Mouse (Mus musculus): ENCODE measurements around the gene Chrnd. TPM values are rescaled to one million over a fixed set of nuclear protein-coding genes. Genes with fewer than 3 reads are reported as not detected.
A peak's percentile ranks its signal among the peaks of the same experiment; 100 is the strongest.

Gene Chrnd
- total and polyA plus RNA-seq, 3 experiments: not detected

DNA sequence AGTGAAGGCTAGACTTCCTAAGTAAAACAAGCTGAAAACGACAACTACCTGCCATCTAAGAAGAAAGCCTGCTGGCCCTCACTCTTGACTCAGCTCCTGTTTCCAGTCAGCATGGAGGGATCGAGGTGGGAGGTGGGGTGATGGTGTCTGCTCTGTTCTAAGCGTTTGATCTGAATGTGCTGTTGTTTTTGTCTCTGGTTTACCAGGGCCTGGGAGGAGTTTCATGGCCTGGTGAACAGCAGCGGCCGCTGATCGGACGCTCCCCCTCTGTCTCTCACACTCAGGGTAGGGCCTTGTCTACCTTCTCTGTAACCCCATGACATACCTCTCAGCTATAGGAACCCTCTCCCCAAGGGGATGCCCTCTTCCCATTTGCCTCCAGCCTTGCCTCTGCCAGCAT is 41.8 kb downstream of the Chrnd start:
- peaks cover 98% of the 10 kb centered on the region for H3K36me3 ChIP-seq (replicated peaks)
- no peak overlapping the region for H3K4me3 ChIP-seq (ENCODE audit: low read depth, low read length)
- TF ChIP-seq CTCF (IDR thresholded peaks at IDR 0.05; ENCODE audit: low read depth, low read length): no peak
- no peak for TF ChIP-seq GATA1 (IDR thresholded peaks at IDR 0.05; ENCODE audit: borderline replicate concordance, low read length)
- ATAC-seq (ENCODE audit: extremely low read depth, insufficient number of reproducible peaks, low FRiP score, poor library complexity, severe bottlenecking) (no peak), DNase-seq (ENCODE audit: low spot score) (no peak)
- no peaks in the 10 kb centered on the region for H3K27me3 ChIP-seq (ENCODE audit: insufficient read depth, low read length)
- H3K4me1 ChIP-seq (ENCODE audit: insufficient read depth, low read depth, low read length): peaks cover 17% of the 10 kb centered on the region
- H3K9me3 ChIP-seq (replicated peaks): no peaks in the 10 kb centered on the region

DNA sequence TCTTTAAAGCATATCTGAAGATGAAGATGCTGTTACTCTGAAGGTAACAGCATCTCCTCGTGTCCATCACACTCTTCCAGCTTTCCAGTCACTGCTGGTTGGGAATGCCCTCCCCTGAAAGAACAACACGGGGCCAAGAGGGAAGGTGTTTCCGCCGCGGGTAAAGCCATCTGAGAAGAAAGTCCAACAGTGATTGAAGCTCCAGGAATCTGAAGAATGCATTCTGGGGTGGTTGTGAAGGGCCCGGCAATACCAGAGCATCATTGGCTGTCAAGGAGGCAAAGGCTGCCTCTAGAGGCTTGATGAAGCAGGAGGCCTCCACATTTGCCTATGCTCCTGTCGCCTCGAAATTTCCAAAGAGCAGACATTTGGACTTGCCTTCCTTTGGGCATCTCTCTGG is 48.6 kb downstream of the Chrnd start:
- Histone ChIP-seq H3K27me3 (ENCODE audit: insufficient read depth, low read length) (no peaks in the 10 kb centered on the region), H3K4me3 (ENCODE audit: low read depth, low read length) (no peak overlapping the region), H3K36me3 (replicated peaks) (peaks cover 58% of the 10 kb centered on the region), H3K9me3 (replicated peaks) (no peaks in the 10 kb centered on the region), H3K4me1 (ENCODE audit: insufficient read depth, low read depth, low read length) (no peaks in the 10 kb centered on the region)
- no peak for ATAC-seq (ENCODE audit: extremely low read depth, insufficient number of reproducible peaks, low FRiP score, poor library complexity, severe bottlenecking)
- no peak for DNase-seq (ENCODE audit: low spot score)
- no peak for TF ChIP-seq TAL1 (conservative IDR thresholded peaks at IDR 0.05; ENCODE audit: low read depth, low read length)
- TF ChIP-seq CTCF (IDR thresholded peaks at IDR 0.05; ENCODE audit: low read depth, low read length): no peak
- no peak for TF ChIP-seq POLR2AphosphoS5 (IDR thresholded peaks at IDR 0.05; ENCODE audit: insufficient replicate concordance, low read depth, low read length)
- no peak for TF ChIP-seq GATA1 (IDR thresholded peaks at IDR 0.05; ENCODE audit: borderline replicate concordance, low read length)
- no peak for TF ChIP-seq GATA2 (IDR thresholded peaks at IDR 0.05; ENCODE audit: borderline replicate concordance, low read depth, low read length)

DNA sequence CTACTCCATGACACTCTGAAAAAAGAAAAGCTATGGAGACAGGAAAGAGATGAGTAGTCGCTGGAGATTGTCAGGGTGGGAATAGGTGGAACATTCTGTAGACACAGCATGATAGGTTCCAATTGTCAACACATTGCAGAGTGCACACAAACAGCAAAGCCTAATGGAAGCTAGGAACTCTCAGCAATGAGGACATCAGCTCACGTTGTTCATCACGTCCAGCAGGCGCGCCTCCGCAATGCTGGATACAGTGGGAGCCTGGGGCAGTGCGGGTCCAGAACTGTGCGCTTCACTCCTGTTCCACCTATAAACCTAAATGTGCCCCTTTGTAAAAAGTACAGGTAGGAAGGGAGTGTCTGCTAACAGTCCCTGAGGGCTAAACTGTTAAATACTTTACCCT is 52.6 kb downstream of the Chrnd start:
- Histone ChIP-seq H3K27me3 (ENCODE audit: insufficient read depth, low read length) (0 out of 2 replicates have a peak, but pooled peaks cover under 1% of the 10 kb centered on the region), H3K36me3 (replicated peaks) (peaks cover 21% of the 10 kb centered on the region), H3K9me3 (replicated peaks) (no peaks in the 10 kb centered on the region), H3K4me3 (ENCODE audit: low read depth, low read length) (no peak overlapping the region), H3K4me1 (ENCODE audit: insufficient read depth, low read depth, low read length) (peaks cover 6% of the 10 kb centered on the region)
- ATAC-seq (ENCODE audit: extremely low read depth, insufficient number of reproducible peaks, low FRiP score, poor library complexity, severe bottlenecking): no peak
- TF ChIP-seq CTCF (IDR thresholded peaks at IDR 0.05; ENCODE audit: low read depth, low read length) (no peak), GATA2 (IDR thresholded peaks at IDR 0.05; ENCODE audit: borderline replicate concordance, low read depth, low read length) (no peak), POLR2AphosphoS5 (IDR thresholded peaks at IDR 0.05; ENCODE audit: insufficient replicate concordance, low read depth, low read length) (no peak; the same call in 1 of the 2 replicates)
- DNase-seq (ENCODE audit: low spot score): no peak

DNA sequence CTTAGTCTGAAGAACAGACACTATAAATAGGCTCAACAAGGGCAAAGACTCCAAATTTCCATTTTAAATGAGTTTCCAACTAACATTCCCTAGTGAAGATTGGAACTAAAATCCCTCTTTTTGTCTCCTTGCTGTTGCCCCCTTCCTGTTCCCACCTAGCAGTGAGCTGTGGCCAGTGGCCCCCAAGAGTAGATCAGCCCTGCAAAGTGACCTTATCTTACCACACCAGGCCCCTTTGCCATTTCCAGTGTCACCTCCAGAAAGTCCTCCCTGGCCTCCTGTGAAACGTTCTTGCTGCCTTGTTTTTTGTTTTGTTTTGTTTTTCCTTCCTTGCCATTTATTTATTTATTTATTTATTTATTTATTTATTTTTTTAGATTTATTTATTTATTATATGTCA is 55.0 kb downstream of the Chrnd start:
- Histone ChIP-seq H3K36me3 (replicated peaks) (peaks cover 2% of the 10 kb centered on the region), H3K4me1 (ENCODE audit: insufficient read depth, low read depth, low read length) (peaks cover 6% of the 10 kb centered on the region), H3K4me3 (ENCODE audit: low read depth, low read length) (no peak overlapping the region), H3K9me3 (replicated peaks) (no peaks in the 10 kb centered on the region), H3K27me3 (ENCODE audit: insufficient read depth, low read length) (peaks cover 10% of the 10 kb centered on the region)
- ATAC-seq (ENCODE audit: extremely low read depth, insufficient number of reproducible peaks, low FRiP score, poor library complexity, severe bottlenecking) (no peak), DNase-seq (ENCODE audit: low spot score) (no peak)
- TF ChIP-seq GATA1 (IDR thresholded peaks at IDR 0.05; ENCODE audit: borderline replicate concordance, low read length): no peak
- TF ChIP-seq CTCF (IDR thresholded peaks at IDR 0.05; ENCODE audit: low read depth, low read length): no peak
- TF ChIP-seq TAL1 (conservative IDR thresholded peaks at IDR 0.05; ENCODE audit: low read depth, low read length): no peak
- no peak for TF ChIP-seq GATA2 (IDR thresholded peaks at IDR 0.05; ENCODE audit: borderline replicate concordance, low read depth, low read length)
- no peak for TF ChIP-seq POLR2AphosphoS5 (IDR thresholded peaks at IDR 0.05; ENCODE audit: insufficient replicate concordance, low read depth, low read length)

DNA sequence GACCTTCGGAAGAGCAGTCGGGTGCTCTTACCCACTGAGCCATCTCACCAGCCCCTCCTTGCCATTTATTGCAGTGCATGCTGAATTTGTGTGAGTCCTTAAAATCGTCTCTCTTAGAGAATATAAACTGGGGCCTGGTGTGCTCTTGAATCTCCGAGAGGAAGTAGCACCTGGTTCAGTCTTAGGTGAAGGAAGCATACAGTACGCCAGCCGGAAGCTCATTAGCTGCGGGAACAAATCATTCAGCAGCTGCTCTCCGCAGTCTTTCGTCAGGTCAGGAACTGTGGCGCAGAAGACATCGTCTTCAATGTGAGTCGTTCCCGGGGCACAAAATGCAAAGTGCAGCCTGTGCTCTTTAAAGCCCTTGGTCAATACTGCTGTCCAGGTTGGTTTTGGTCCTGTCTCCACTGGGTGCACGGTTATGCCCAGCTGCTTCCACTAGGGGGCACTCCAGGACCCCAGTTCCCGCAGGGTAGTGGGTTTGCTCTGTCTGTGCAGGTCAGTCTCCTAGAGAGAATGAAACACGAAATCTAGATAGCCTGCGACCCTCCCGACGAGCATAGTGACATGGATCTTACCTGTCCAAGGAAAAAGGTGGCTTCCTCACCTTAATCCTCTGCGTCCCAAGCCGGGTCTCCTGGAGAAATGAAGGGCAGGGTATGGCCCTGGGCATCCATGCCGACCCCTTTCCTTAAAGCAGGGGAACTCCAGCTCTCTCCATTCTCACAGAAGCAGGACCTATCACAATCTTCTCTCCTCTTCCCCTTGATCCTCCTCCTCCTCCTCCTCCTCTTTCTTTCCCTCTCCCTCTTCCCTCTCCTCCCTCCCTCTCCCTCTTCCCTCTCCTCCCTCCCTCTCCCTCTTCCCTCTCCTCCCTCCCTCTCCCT is 55.8 kb downstream of the Chrnd start:
- Histone ChIP-seq H3K27me3 (ENCODE audit: insufficient read depth, low read length) (peaks cover 10% of the 10 kb centered on the region), H3K4me3 (ENCODE audit: low read depth, low read length) (no peak overlapping the region), H3K36me3 (replicated peaks) (no peaks in the 10 kb centered on the region), H3K4me1 (ENCODE audit: insufficient read depth, low read depth, low read length) (peaks cover 6% of the 10 kb centered on the region), H3K9me3 (replicated peaks) (no peaks in the 10 kb centered on the region)
- TF ChIP-seq CTCF (IDR thresholded peaks at IDR 0.05; ENCODE audit: low read depth, low read length): peak; percentile 99
- TF ChIP-seq POLR2AphosphoS5 (IDR thresholded peaks at IDR 0.05; ENCODE audit: insufficient replicate concordance, low read depth, low read length): no peak
- ATAC-seq (ENCODE audit: extremely low read depth, insufficient number of reproducible peaks, low FRiP score, poor library complexity, severe bottlenecking) (no peak), DNase-seq (ENCODE audit: low spot score) (peak; percentile 79)

Other genes with a start within 250 kb of the Chrnd start
- gene Alppl2, start 100.7 kb upstream of the Chrnd start, total RNA-seq (2014; fragmentation: Nextera tagmentation): not detected in 2 replicates
- not detected in 2 replicates for gene Alppl2, start 100.7 kb upstream of the Chrnd start, total RNA-seq (2017)
- gene Alppl2, start 100.7 kb upstream of the Chrnd start, polyA plus RNA-seq (2012): not detected in 2 replicates
- not detected in 2 replicates for gene Alpi, start 89.0 kb upstream of the Chrnd start, total RNA-seq (2014; fragmentation: Nextera tagmentation)
- 0.06 TPM in 1 of 2 replicates, not detected in the other for gene Alpi, start 89.0 kb upstream of the Chrnd start, total RNA-seq (2017)
- not detected in 2 replicates for gene Alpi, start 89.0 kb upstream of the Chrnd start, polyA plus RNA-seq (2012)
- gene Akp3, start 65.6 kb upstream of the Chrnd start, total RNA-seq (2014; fragmentation: Nextera tagmentation): not detected in 2 replicates
- gene Akp3, start 65.6 kb upstream of the Chrnd start, total RNA-seq (2017): 0.11 TPM in 1 of 2 replicates, not detected in the other
- not detected in 2 replicates for gene Akp3, start 65.6 kb upstream of the Chrnd start, polyA plus RNA-seq (2012)
- not detected in 2 replicates for gene Ecel1, start 34.1 kb upstream of the Chrnd start, total RNA-seq (2014; fragmentation: Nextera tagmentation)
- gene Ecel1, start 34.1 kb upstream of the Chrnd start, total RNA-seq (2017): not detected in 2 replicates
- not detected in 2 replicates for gene Ecel1, start 34.1 kb upstream of the Chrnd start, polyA plus RNA-seq (2012)
- not detected in 2 replicates for gene Prss56, start 7.3 kb upstream of the Chrnd start, total RNA-seq (2014; fragmentation: Nextera tagmentation)
- gene Prss56, start 7.3 kb upstream of the Chrnd start, total RNA-seq (2017): not detected in 2 replicates
- not detected in 2 replicates for gene Prss56, start 7.3 kb upstream of the Chrnd start, polyA plus RNA-seq (2012)
- not detected in 2 replicates for gene Chrng, start 14.1 kb downstream of the Chrnd start, total RNA-seq (2014; fragmentation: Nextera tagmentation)
- 0.12 and 0.16 TPM in 2 replicates for gene Chrng, start 14.1 kb downstream of the Chrnd start, total RNA-seq (2017)
- gene Chrng, start 14.1 kb downstream of the Chrnd start, polyA plus RNA-seq (2012): not detected in 2 replicates
- gene Eif4e2, start 23.3 kb downstream of the Chrnd start, total RNA-seq (2014; fragmentation: Nextera tagmentation): 104 and 117 TPM in 2 replicates
- 265 and 286 TPM in 2 replicates for gene Eif4e2, start 23.3 kb downstream of the Chrnd start, total RNA-seq (2017)
- gene Eif4e2, start 23.3 kb downstream of the Chrnd start, polyA plus RNA-seq (2012): 32.3 and 36.0 TPM in 2 replicates
- not detected in 2 replicates for gene Efhd1, start 73.8 kb downstream of the Chrnd start, total RNA-seq (2014; fragmentation: Nextera tagmentation)
- gene Efhd1, start 73.8 kb downstream of the Chrnd start, total RNA-seq (2017): 0.27 and 0.87 TPM in 2 replicates
- not detected in 2 replicates for gene Efhd1, start 73.8 kb downstream of the Chrnd start, polyA plus RNA-seq (2012)
- 122 and 139 TPM in 2 replicates for gene Gigyf2, start 136.4 kb downstream of the Chrnd start, total RNA-seq (2014; fragmentation: Nextera tagmentation)
- 82.4 and 93.3 TPM in 2 replicates for gene Gigyf2, start 136.4 kb downstream of the Chrnd start, total RNA-seq (2017)
- gene Gigyf2, start 136.4 kb downstream of the Chrnd start, polyA plus RNA-seq (2012): 18.8 and 26.7 TPM in 2 replicates
- not detected in 2 replicates for gene Kcnj13, start 204.1 kb downstream of the Chrnd start, total RNA-seq (2014; fragmentation: Nextera tagmentation)
- 0.12 and 0.16 TPM in 2 replicates for gene Kcnj13, start 204.1 kb downstream of the Chrnd start, total RNA-seq (2017)
- gene Kcnj13, start 204.1 kb downstream of the Chrnd start, polyA plus RNA-seq (2012): not detected in 2 replicates

Measured in G1E (cell line).